Comparison of ENCODE assay signal across 8 mouse cellular contexts in the genomic region with DNA sequence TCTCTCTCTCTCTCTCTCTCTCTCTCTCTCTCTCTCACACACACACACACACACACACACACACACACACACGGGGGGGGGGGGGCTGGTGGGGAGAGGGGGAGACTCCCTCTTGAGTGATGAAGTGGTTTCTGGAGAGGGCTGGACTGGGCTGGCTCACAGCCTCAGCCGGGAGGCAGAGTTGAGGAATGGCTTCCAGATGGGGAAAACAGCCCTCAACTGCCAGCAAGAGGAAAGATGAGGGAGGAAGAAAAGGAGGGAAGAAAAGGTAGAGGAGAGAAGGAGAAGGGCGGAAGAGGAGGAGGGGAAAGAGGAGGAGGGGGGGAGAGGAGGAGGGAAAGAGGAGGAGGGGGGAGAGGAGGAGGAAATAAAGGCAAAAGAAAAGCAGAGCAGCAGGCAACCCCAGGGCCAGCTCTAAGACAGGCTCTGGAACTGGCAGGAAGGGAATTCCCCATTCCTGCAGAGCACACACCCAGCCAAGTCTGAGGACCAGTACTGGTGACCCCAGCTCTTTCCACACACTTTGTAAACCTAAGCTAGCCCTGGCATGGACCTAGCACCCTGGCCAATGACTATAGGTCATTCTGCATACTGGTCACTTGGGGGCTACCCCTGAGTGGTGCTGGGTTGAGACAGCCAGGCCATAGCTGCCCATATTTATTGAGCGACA. TPM values are rescaled to one million over a fixed set of nuclear protein-coding genes. Genes with fewer than 3 reads are reported as not detected.
DNase-seq lines count a peak whose midpoint lies in the region; ATAC-seq lines count a peak whose summit lies in the region.

No protein-coding gene starts in this region.

- H3K36me3 ChIP-seq in megakaryocyte, embryonic 14.5 days (replicated peaks; ENCODE audit: low read length) = peaks cover 71% of the 10 kb centered on the region
- no peaks in the 10 kb centered on the region for H3K36me3 ChIP-seq in forebrain, embryonic 14.5 days (ENCODE audit: control insufficient read depth, insufficient read depth, low read length)
- no peaks in the 10 kb centered on the region for H3K36me3 ChIP-seq in hindbrain, embryonic 14.5 days (replicated peaks; ENCODE audit: control insufficient read depth, insufficient read depth)
- no peaks in the 10 kb centered on the region for H3K36me3 ChIP-seq in neural tube, embryonic 15.5 days

- ATAC-seq in megakaryocyte, adult 5-6 weeks (ENCODE audit: poor library complexity, severe bottlenecking) = no peak
- no peak for ATAC-seq in forebrain, embryonic 14.5 days
- ATAC-seq in hindbrain, embryonic 14.5 days (ENCODE audit: low FRiP score) = 0 out of 2 replicates have a peak, but pooled peaks have one; percentile 36
- peak; percentile 48; the same call in 1 of the 2 replicates for ATAC-seq in neural tube, embryonic 15.5 days (ENCODE audit: low FRiP score)

- peak overlapping the region; percentile 94 for H3K4me3 ChIP-seq in megakaryocyte, embryonic 14.5 days (replicated peaks)
- no peak overlapping the region for H3K4me3 ChIP-seq in forebrain, embryonic 14.5 days (ENCODE audit: low read depth, low read length)
- no peak overlapping the region for H3K4me3 ChIP-seq in hindbrain, embryonic 14.5 days (replicated peaks; ENCODE audit: low read length)
- no peak overlapping the region for H3K4me3 ChIP-seq in neural tube, embryonic 15.5 days (replicated peaks)

- H3K4me1 ChIP-seq in megakaryocyte, embryonic 14.5 days = peaks cover 100% of the 10 kb centered on the region
- peaks cover 14% of the 10 kb centered on the region; the same call in 1 of the 2 replicates for H3K4me1 ChIP-seq in forebrain, embryonic 14.5 days (ENCODE audit: control insufficient read depth, insufficient read depth, low read length)
- H3K4me1 ChIP-seq in hindbrain, embryonic 14.5 days (replicated peaks; ENCODE audit: control insufficient read depth, insufficient read depth, low read length) = peaks cover 31% of the 10 kb centered on the region
- H3K4me1 ChIP-seq in neural tube, embryonic 15.5 days = peaks cover 48% of the 10 kb centered on the region

- H3K4me2 ChIP-seq in forebrain, embryonic 14.5 days (ENCODE audit: low read length) = no peak overlapping the region
- no peak overlapping the region for H3K4me2 ChIP-seq in hindbrain, embryonic 14.5 days (replicated peaks)
- peak overlapping the region; percentile 7; the same call in 1 of the 2 replicates for H3K4me2 ChIP-seq in neural tube, embryonic 15.5 days

- H3K9ac ChIP-seq in forebrain, embryonic 14.5 days (ENCODE audit: low read length) = no peak overlapping the region
- H3K9ac ChIP-seq in hindbrain, embryonic 14.5 days = no peak overlapping the region
- H3K9ac ChIP-seq in neural tube, embryonic 15.5 days (replicated peaks) = no peak overlapping the region

- H3K27ac ChIP-seq in forebrain, embryonic 14.5 days (ENCODE audit: low read depth, low read length) = peak overlapping the region; percentile 53; the same call in 1 of the 2 replicates
- H3K27ac ChIP-seq in hindbrain, embryonic 14.5 days = peak overlapping the region; percentile 78; the same call in 1 of the 2 replicates
- H3K27ac ChIP-seq in neural tube, embryonic 15.5 days (replicated peaks) = peak overlapping the region; percentile 82

- WGBS in forebrain, embryonic 14.5 days = 70% methylated on average over 3 of the region's 4 CpGs
- 54% methylated on average over 3 of the region's 4 CpGs for whole genome bisulfite sequencing in hindbrain, embryonic 14.5 days
- WGBS in neural tube, embryonic 15.5 days = 47% methylated on average over 3 of the region's 4 CpGs

- H3K9me3 ChIP-seq in megakaryocyte, embryonic 14.5 days = no peaks in the 10 kb centered on the region
- no peaks in the 10 kb centered on the region for H3K9me3 ChIP-seq in forebrain, embryonic 14.5 days (replicated peaks; ENCODE audit: control insufficient read depth, low read length)
- no peaks in the 10 kb centered on the region for H3K9me3 ChIP-seq in hindbrain, embryonic 14.5 days (ENCODE audit: control insufficient read depth, low read length)
- H3K9me3 ChIP-seq in neural tube, embryonic 15.5 days (replicated peaks) = no peaks in the 10 kb centered on the region

- no peaks in the 10 kb centered on the region for H3K27me3 ChIP-seq in megakaryocyte, embryonic 14.5 days (replicated peaks)
- H3K27me3 ChIP-seq in forebrain, embryonic 14.5 days (replicated peaks; ENCODE audit: control insufficient read depth, insufficient read depth, low read length) = no peaks in the 10 kb centered on the region
- H3K27me3 ChIP-seq in hindbrain, embryonic 14.5 days (ENCODE audit: control insufficient read depth, insufficient read depth, low read length) = no peaks in the 10 kb centered on the region
- no peaks in the 10 kb centered on the region for H3K27me3 ChIP-seq in neural tube, embryonic 15.5 days (replicated peaks)

- DNase-seq in forebrain, embryonic 14.5 days (ENCODE audit: low spot score) = peak; percentile 30
- DNase-seq in hindbrain, embryonic 14.5 days (ENCODE audit: low spot score) = no peak
- DNase-seq in liver = peak; percentile 40
- no peak for DNase-seq in retina, postnatal 1 day
- no peak for DNase-seq in adrenal gland, adult 8-10 months

RNA-seq across cellular contexts. Expression of a gene that starts 4.3 kb away (rescaled TPM):
- polyA plus RNA-seq in megakaryocyte, embryonic 14.5 days (2012; ENCODE audit: insufficient read depth, low replicate concordance) = 109 and 119 TPM in 2 replicates
- 60.9 and 70.4 TPM in 2 replicates for total RNA-seq in megakaryocyte, adult 5-6 weeks (2015)
- total RNA-seq in megakaryocyte, adult 5-6 weeks (2017) = 45.6 and 47.0 TPM in 2 replicates
- 0.61 and 1.2 TPM in 2 replicates for polyA plus RNA-seq in forebrain, embryonic 14.5 days (2014; fragmentation: Nextera tagmentation; extraction: Ambion mirVana)
- polyA plus RNA-seq in hindbrain, embryonic 14.5 days (2014; fragmentation: Nextera tagmentation; extraction: Ambion mirVana) = 0.43 and 0.82 TPM in 2 replicates
- 0.51 and 1.4 TPM in 2 replicates for polyA plus RNA-seq in neural tube, embryonic 15.5 days (2015; fragmentation: Nextera tagmentation; extraction: Ambion mirVana)
- 1 to 10 TPM; 1.1 to 2.3 (median 1.7) TPM for total RNA-seq in adrenal gland, adult 8-10 months (2022)

RNA-seq across cellular contexts. Expression of a gene that starts 40.1 kb away (rescaled TPM):
- polyA plus RNA-seq in megakaryocyte, embryonic 14.5 days (2012; ENCODE audit: insufficient read depth, low replicate concordance) = 2.4 and 6.3 TPM in 2 replicates
- 0.96 and 1.1 TPM in 2 replicates for total RNA-seq in megakaryocyte, adult 5-6 weeks (2015)
- 0.40 and 2.9 TPM in 2 replicates for total RNA-seq in megakaryocyte, adult 5-6 weeks (2017)
- 0.26 and 0.32 TPM in 2 replicates for polyA plus RNA-seq in forebrain, embryonic 14.5 days (2014; fragmentation: Nextera tagmentation; extraction: Ambion mirVana)
- polyA plus RNA-seq in hindbrain, embryonic 14.5 days (2014; fragmentation: Nextera tagmentation; extraction: Ambion mirVana) = 0.39 and 0.51 TPM in 2 replicates
- 0.58 and 1.5 TPM in 2 replicates for polyA plus RNA-seq in neural tube, embryonic 15.5 days (2015; fragmentation: Nextera tagmentation; extraction: Ambion mirVana)
- 1 to 10 TPM in 1 of 4 experiments, under 1 TPM in 1, not detected in 2; 0.75 to 2.0 TPM for total RNA-seq in adrenal gland, adult 8-10 months (2022)

RNA-seq across cellular contexts. Expression of a gene that starts 43.4 kb away (rescaled TPM):
- 774 and 1,679 TPM in 2 replicates for polyA plus RNA-seq in megakaryocyte, embryonic 14.5 days (2012; ENCODE audit: insufficient read depth, low replicate concordance)
- 17.2 and 20.3 TPM in 2 replicates for total RNA-seq in megakaryocyte, adult 5-6 weeks (2015)
- total RNA-seq in megakaryocyte, adult 5-6 weeks (2017) = 22.5 and 25.3 TPM in 2 replicates
- 343 and 345 TPM in 2 replicates for polyA plus RNA-seq in forebrain, embryonic 14.5 days (2014; fragmentation: Nextera tagmentation; extraction: Ambion mirVana)
- polyA plus RNA-seq in hindbrain, embryonic 14.5 days (2014; fragmentation: Nextera tagmentation; extraction: Ambion mirVana) = 455 and 483 TPM in 2 replicates
- 493 and 522 TPM in 2 replicates for polyA plus RNA-seq in neural tube, embryonic 15.5 days (2015; fragmentation: Nextera tagmentation; extraction: Ambion mirVana)
- total RNA-seq in adrenal gland, adult 8-10 months (2022) = 100 to 1,000 TPM; 689 to 780 (median 728) TPM

RNA-seq across cellular contexts. Expression of a gene that starts 59.9 kb away (rescaled TPM):
- 167 and 219 TPM in 2 replicates for polyA plus RNA-seq in megakaryocyte, embryonic 14.5 days (2012; ENCODE audit: insufficient read depth, low replicate concordance)
- 14.0 and 19.2 TPM in 2 replicates for total RNA-seq in megakaryocyte, adult 5-6 weeks (2015)
- 17.7 and 20.5 TPM in 2 replicates for total RNA-seq in megakaryocyte, adult 5-6 weeks (2017)
- 97.5 and 106 TPM in 2 replicates for polyA plus RNA-seq in forebrain, embryonic 14.5 days (2014; fragmentation: Nextera tagmentation; extraction: Ambion mirVana)
- polyA plus RNA-seq in hindbrain, embryonic 14.5 days (2014; fragmentation: Nextera tagmentation; extraction: Ambion mirVana) = 56.8 and 62.8 TPM in 2 replicates
- 92.9 and 94.5 TPM in 2 replicates for polyA plus RNA-seq in neural tube, embryonic 15.5 days (2015; fragmentation: Nextera tagmentation; extraction: Ambion mirVana)
- total RNA-seq in adrenal gland, adult 8-10 months (2022) = 10 to 100 TPM; 26.5 to 36.9 (median 33.5) TPM

Comparison
In these comparisons a context has a peak if more than half of its experiments do, and no peak if none do; other contexts are left out.
1. ATAC-seq: peak in hindbrain, embryonic 14.5 days (single experiment) and neural tube, embryonic 15.5 days (single experiment); none in megakaryocyte, adult 5-6 weeks (single experiment) and forebrain, embryonic 14.5 days (single experiment).
2. DNase-seq: peak in forebrain, embryonic 14.5 days (single experiment) and liver (single experiment); none in hindbrain, embryonic 14.5 days (single experiment), retina, postnatal 1 day (single experiment) and adrenal gland, adult 8-10 months (single experiment).
3. RNA of a gene that starts 4.3 kb away (polyA plus RNA-seq): 109 to 119 TPM in megakaryocyte, embryonic 14.5 days; 0.43 to 0.82 TPM in hindbrain, embryonic 14.5 days, 0.61 to 1.2 TPM in forebrain, embryonic 14.5 days and 0.51 to 1.4 TPM in neural tube, embryonic 15.5 days; every median in the first group is over 10 times any median in the second.
4. Peak in every context shown above with its lines, with median percentiles within 50 percentile points of each other: H3K27ac ChIP-seq.